ENCODE assay signal across 8 mouse cellular contexts in the genomic region with DNA sequence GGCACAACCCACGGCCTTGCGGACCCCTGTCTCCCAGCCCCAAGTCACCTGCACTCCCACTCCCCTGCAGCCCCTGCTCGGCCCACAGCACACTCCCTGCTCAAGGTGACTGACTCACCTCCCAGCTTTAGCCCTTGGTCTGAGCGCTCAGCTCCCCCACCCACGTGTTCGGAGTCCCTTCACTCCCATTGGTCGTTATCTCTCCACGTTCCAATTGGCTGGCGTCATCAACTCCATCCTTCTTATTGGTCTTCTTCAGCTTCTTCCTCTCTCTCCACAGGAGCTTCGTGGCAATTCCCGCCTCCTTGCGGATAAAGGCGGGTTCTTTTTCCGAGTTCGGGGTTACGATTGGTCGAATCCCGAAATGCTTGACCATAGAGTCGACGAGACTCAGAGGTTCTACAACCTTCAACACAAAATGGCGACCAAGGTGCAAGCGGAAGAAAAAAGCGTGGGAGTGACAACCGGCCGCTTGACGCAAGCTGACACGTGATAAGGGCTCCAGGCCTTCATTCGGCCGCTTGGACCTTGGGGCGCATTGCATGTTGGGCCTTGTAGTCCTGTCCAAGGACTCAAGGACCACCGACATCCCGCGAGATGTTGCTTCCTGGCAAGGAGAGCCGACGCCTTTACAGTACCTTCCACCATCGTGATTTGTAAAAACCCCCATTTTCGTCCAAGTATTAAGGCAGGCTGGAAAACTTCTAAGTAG. TPM values are rescaled to one million over a fixed set of nuclear protein-coding genes. Genes with fewer than 3 reads are reported as not detected.
DNase-seq lines count a peak whose midpoint lies in the region; ATAC-seq lines count a peak whose summit lies in the region.

Gene Atp5g1, minus strand, starts transcription at position 162 of the 712 bp plus-strand sequence.

- DNase-seq in adipocyte (ENCODE audit: low spot score) = peak; percentile 100
- DNase-seq in embryo, embryonic 10 days (ENCODE audit: low spot score) = peak; percentile 100
- DNase-seq in gastrocnemius, postnatal 10 days = peak; percentile 87
- DNase-seq in induced T-regulatory cell, adult 2 months (ENCODE audit: low read depth) = peak; percentile 99
- DNase-seq in left cerebral cortex, adult 9 months (ENCODE audit: low spot score in 2 of 2) = peak; percentile 100
- peak; percentile 95 for DNase-seq in right cerebral cortex, postnatal 14 days
- peak; percentile 98 to 99 for DNase-seq in urinary bladder, postnatal 36 days (ENCODE audit: low spot score in 2 of 2)

- peak; percentile 90 for ATAC-seq in megakaryocyte progenitor cell, adult 5-6 weeks (replicated peaks; ENCODE audit: poor library complexity)

RNA-seq across cellular contexts. Expression of gene Atp5g1, which starts in this region (rescaled TPM):
- 1,000 to 10,000 TPM; 1,118 to 1,302 TPM for total RNA-seq in gastrocnemius, postnatal 10 days (2021)
- 577 and 669 TPM in 2 replicates for total RNA-seq in megakaryocyte progenitor cell, adult 5-6 weeks (2015)
- total RNA-seq in megakaryocyte progenitor cell, adult 5-6 weeks (2017) = 72.0 and 102 TPM in 2 replicates

Comparison
In these comparisons a context has a peak if more than half of its experiments do, and no peak if none do; other contexts are left out.
1. Peak in every context shown above with its lines: DNase-seq and ATAC-seq.